Mouse (Mus musculus): ENCODE results near the gene Ppp1r12a.
A peak's percentile ranks its signal among the peaks of the same experiment; 100 is the strongest.

Ppp1r12a gene

GRCm38 (mm10) chr10:108314396-108314795 lies 152.4 kb downstream of the Ppp1r12a start:
- no peak for TF ChIP-seq GATA4 (IDR thresholded peaks at IDR 0.05; ENCODE audit: insufficient replicate concordance, low read length)

- no peak for TF ChIP-seq GATA4 (IDR thresholded peaks at IDR 0.05; ENCODE audit: insufficient replicate concordance, low read length)
Observed at GRCm38 (mm10) chr10:108315236-108315635, 153.2 kb downstream of the Ppp1r12a start.

GRCm38 (mm10) chr10:108328356-108328755 lies 166.4 kb downstream of the Ppp1r12a start:
- TF ChIP-seq GATA4 (IDR thresholded peaks at IDR 0.05; ENCODE audit: insufficient replicate concordance, low read length): no peak

- TF ChIP-seq GATA4 (IDR thresholded peaks at IDR 0.05; ENCODE audit: insufficient replicate concordance, low read length): no peak
Observed at GRCm38 (mm10) chr10:108328983-108329382, 167.0 kb downstream of the Ppp1r12a start.

GRCm38 (mm10) chr10:108329771-108330170 lies 167.8 kb downstream of the Ppp1r12a start:
- no peak for TF ChIP-seq GATA4 (IDR thresholded peaks at IDR 0.05; ENCODE audit: insufficient replicate concordance, low read length)

GRCm38 (mm10) chr10:108330964-108331363 lies 169.0 kb downstream of the Ppp1r12a start:
- no peak for TF ChIP-seq GATA4 (IDR thresholded peaks at IDR 0.05; ENCODE audit: insufficient replicate concordance, low read length)

GRCm38 (mm10) chr10:108331784-108332561 lies 170.0 kb downstream of the Ppp1r12a start, which contains the start of gene Pawr:
Gene Pawr, plus strand, starts transcription at chr10:108332121.
- no peak for TF ChIP-seq GATA4 (IDR thresholded peaks at IDR 0.05; ENCODE audit: insufficient replicate concordance, low read length)

GRCm38 (mm10) chr10:108332571-108333541 lies 170.9 kb downstream of the Ppp1r12a start:
- no peak for TF ChIP-seq GATA4 (IDR thresholded peaks at IDR 0.05; ENCODE audit: insufficient replicate concordance, low read length)

- TF ChIP-seq GATA4 (IDR thresholded peaks at IDR 0.05; ENCODE audit: insufficient replicate concordance, low read length): peak; percentile 77
Observed at GRCm38 (mm10) chr10:108333642-108334041, 171.6 kb downstream of the Ppp1r12a start.

All from liver, adult (tissue).